Mouse (Mus musculus) hindbrain, postnatal 0 days (tissue): ENCODE results near the gene Ets2. TPM values are rescaled to one million over a fixed set of nuclear protein-coding genes. Genes with fewer than 3 reads are reported as not detected.

Source experiments
- ATAC-seq: fragments of 200-750 bp; cut with Nextera tagmentation; 2 replicates; pipeline ENCODE4 v1.8.0; 2017; ENCODE audit warnings: mild to moderate bottlenecking, moderate TSS enrichment, moderate library complexity
- DNase-seq: peaks from one replicate; pipeline ENCODE4 v3.0.0-alpha.2; 2015; ENCODE audit warnings: low spot score
- H3K27ac ChIP-seq: fragments of 300-500 bp; sonication (generic); 2 replicates; pipeline ENCODE4 v1.5.1; 2014; ENCODE audit warnings: mild to moderate bottlenecking
- H3K27me3 ChIP-seq: fragments of 300-500 bp; sonication (generic); 2 replicates; pipeline ENCODE4 v1.6.1; 2014; ENCODE audit warnings: low read length, mixed read lengths; ENCODE audit not compliant: insufficient read depth
- H3K36me3 ChIP-seq: fragments of 300-500 bp; sonication (generic); 2 replicates; pipeline ENCODE4 v1.6.1; 2014; ENCODE audit warnings: low read length, mixed read lengths; ENCODE audit not compliant: insufficient read depth
- H3K4me1 ChIP-seq: fragments of 300-500 bp; sonication (generic); 2 replicates; pipeline ENCODE4 v1.6.1; 2014; ENCODE audit warnings: antibody characterized with exemption, low read length, mixed read lengths; ENCODE audit not compliant: insufficient read depth
- H3K4me2 ChIP-seq: fragments of 300-500 bp; sonication (generic); 2 replicates; pipeline ENCODE4 v1.6.1; 2014; ENCODE audit warnings: low read depth, mild to moderate bottlenecking, low read length, moderate library complexity, mixed read lengths
- H3K4me3 ChIP-seq: fragments of 300-500 bp; sonication (generic); 2 replicates; pipeline ENCODE4 v1.5.1; 2014; ENCODE audit warnings: low read length
- H3K9ac ChIP-seq: fragments of 300-500 bp; sonication (generic); replicated peaks from 2 replicates; pipeline ENCODE4 v1.6.1; 2014; ENCODE audit warnings: mild to moderate bottlenecking, low read length, moderate library complexity, mixed read lengths
- H3K9me3 ChIP-seq: fragments of 300-500 bp; sonication (generic); 2 replicates; pipeline ENCODE4 v1.6.1; 2016; ENCODE audit warnings: low read length, mixed read lengths
- CTCF ChIP-seq: IDR thresholded peaks from 2 replicates; pipeline ENCODE4 v1.5.1; 2016; ENCODE audit warnings: antibody characterized with exemption, control low read depth, low read depth
- WGBS: fragments of 180-500 bp; shearing (Covaris S2); extraction: QIAGEN DNeasy Blood & Tissue Kit; methylation state at CpG from one replicate; pipeline ENCODE4 v1.1.7; 2014; 5-methylcytosine and 5-hydroxymethylcytosine counted together
- polyA plus RNA-seq: library from polyadenylated mRNA; unstranded; fragments of >200 nt; fragmentation: Nextera tagmentation; extraction: Ambion mirVana; gene quantifications from 2 replicates; pipeline ENCODE4 v1.2.1, GENCODE M21; 2015
- total RNA-seq: library from RNA; depleted of rRNA; stranded (reverse); fragments of >200 nt; gene quantifications from 2 replicates; pipeline ENCODE4 v1.2.3, GENCODE M21; 2014

The Ets2 gene
- total and polyA plus RNA-seq, 2 experiments from 2014 or later: 15.1 to 24.2 TPM

- Histone ChIP-seq H3K27ac (no peak overlapping the region), H3K36me3 (no peaks in the 10 kb centered on the region), H3K4me3 (no peak overlapping the region), H3K4me1 (no peaks in the 10 kb centered on the region), H3K4me2 (no peak overlapping the region), H3K27me3 (no peaks in the 10 kb centered on the region), H3K9me3 (no peaks in the 10 kb centered on the region), H3K9ac (no peak overlapping the region)
- 40% methylated on average over 6 of the region's 6 CpGs for WGBS
- DNase-seq: no peak
- no peak for TF ChIP-seq CTCF
- 0 out of 2 replicates have a peak, but pooled peaks have one; percentile 8 for ATAC-seq
Observed at GRCm38 (mm10) chr16:95696599-95696998, 5.3 kb upstream of the Ets2 start.

- no peaks in the 10 kb centered on the region for H3K9me3 ChIP-seq
- no peak overlapping the region for H3K27ac ChIP-seq
- WGBS: 71% methylated on average over 3 of the region's 3 CpGs
- no peak overlapping the region for H3K9ac ChIP-seq
- H3K27me3 ChIP-seq: no peaks in the 10 kb centered on the region
- ATAC-seq: no peak
- no peak for DNase-seq
- no peak overlapping the region for H3K4me2 ChIP-seq
- no peak for TF ChIP-seq CTCF
- H3K4me3 ChIP-seq: no peak overlapping the region
- no peaks in the 10 kb centered on the region for H3K4me1 ChIP-seq
- H3K36me3 ChIP-seq: no peaks in the 10 kb centered on the region
Observed at GRCm38 (mm10) chr16:95699721-95700120, 2.2 kb upstream of the Ets2 start.

- Histone ChIP-seq H3K4me2 (no peak overlapping the region), H3K9ac (no peak overlapping the region), H3K27ac (no peak overlapping the region), H3K9me3 (no peaks in the 10 kb centered on the region), H3K27me3 (no peaks in the 10 kb centered on the region), H3K4me3 (no peak overlapping the region), H3K36me3 (no peaks in the 10 kb centered on the region), H3K4me1 (no peaks in the 10 kb centered on the region)
- WGBS: 56% methylated on average over 7 of the region's 7 CpGs
- ATAC-seq: no peak
- no peak for TF ChIP-seq CTCF
- no peak for DNase-seq
Observed at GRCm38 (mm10) chr16:95700224-95700623, 1.7 kb upstream of the Ets2 start.

GRCm38 (mm10) chr16:95702562-95703545 is 979 bp downstream of the Ets2 start:
- TF ChIP-seq CTCF: no peak
- H3K36me3 ChIP-seq: peaks cover 3% of the 10 kb centered on the region; the same call in 1 of the 2 replicates
- H3K27ac ChIP-seq: peak overlapping the region; percentile 93
- H3K9ac ChIP-seq: peak overlapping the region; percentile 96
- no peaks in the 10 kb centered on the region for H3K27me3 ChIP-seq
- DNase-seq: peak; percentile 49
- H3K4me2 ChIP-seq: peak overlapping the region; percentile 94
- H3K9me3 ChIP-seq: no peaks in the 10 kb centered on the region
- H3K4me3 ChIP-seq: peak overlapping the region; percentile 96
- H3K4me1 ChIP-seq: no peaks in the 10 kb centered on the region
- ATAC-seq: peak; percentile 74
- under 1% methylated on average over 58 of the region's 62 CpGs for WGBS

- TF ChIP-seq CTCF: no peak
- no peak for DNase-seq
- Histone ChIP-seq H3K4me2 (peak overlapping the region; percentile 94), H3K27me3 (no peaks in the 10 kb centered on the region), H3K9me3 (no peaks in the 10 kb centered on the region), H3K4me3 (peak overlapping the region; percentile 96), H3K4me1 (no peaks in the 10 kb centered on the region), H3K9ac (no peak overlapping the region), H3K36me3 (peaks cover 3% of the 10 kb centered on the region; the same call in 1 of the 2 replicates), H3K27ac (no peak overlapping the region)
- ATAC-seq: no peak
- 31% methylated on average over 8 of the region's 8 CpGs for WGBS
Observed at GRCm38 (mm10) chr16:95703958-95704357, 2.1 kb downstream of the Ets2 start.

- Histone ChIP-seq H3K27ac (no peak overlapping the region), H3K4me1 (no peaks in the 10 kb centered on the region), H3K9ac (no peak overlapping the region), H3K4me2 (peak overlapping the region; percentile 94), H3K27me3 (no peaks in the 10 kb centered on the region), H3K9me3 (no peaks in the 10 kb centered on the region), H3K36me3 (peaks cover 3% of the 10 kb centered on the region; the same call in 1 of the 2 replicates), H3K4me3 (peak overlapping the region; percentile 96; the same call in 1 of the 2 replicates)
- no peak for TF ChIP-seq CTCF
- 82% methylated on average over 10 of the region's 10 CpGs for WGBS
- DNase-seq (no peak), ATAC-seq (no peak)
Observed at GRCm38 (mm10) chr16:95704662-95705330, 2.9 kb downstream of the Ets2 start.
